Mouse (Mus musculus): ENCODE measurements around the gene Fcrl6.
A peak's percentile ranks its signal among the peaks of the same experiment; 100 is the strongest.

The Fcrl6 gene

DNA sequence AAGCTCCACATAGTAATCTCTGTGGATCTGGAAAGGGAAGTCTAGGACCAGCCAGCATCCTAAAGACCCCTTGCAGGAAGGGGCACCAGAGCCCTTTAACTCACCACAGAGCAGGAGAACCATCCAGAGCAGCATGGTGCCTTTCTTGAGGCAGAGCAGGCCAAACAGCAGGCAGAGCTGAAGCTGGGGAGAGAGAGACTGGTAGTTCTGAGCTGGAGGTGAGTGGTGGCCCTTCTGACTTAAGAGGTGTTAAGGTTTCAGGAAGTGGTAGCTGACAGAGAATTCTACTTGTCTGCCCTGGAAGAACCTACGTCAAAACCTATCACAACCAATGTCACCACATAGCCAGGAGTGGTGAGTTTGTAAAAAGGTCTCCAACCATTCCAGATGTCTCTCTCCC lies at the start of gene Fcrl6:
Gene Fcrl6, minus strand, starts transcription at position 226 of the 400 bp plus-strand sequence.
- no peak for DNase-seq (ENCODE audit: low spot score)

GRCm38 (mm10) chr1:172651288-172651987 lies 49.1 kb upstream of the Fcrl6 start:
- DNase-seq (ENCODE audit: low spot score) = no peak

GRCm38 (mm10) chr1:172650519-172651287 lies 48.4 kb upstream of the Fcrl6 start:
- peak; percentile 51 for DNase-seq (ENCODE audit: low spot score)

DNA sequence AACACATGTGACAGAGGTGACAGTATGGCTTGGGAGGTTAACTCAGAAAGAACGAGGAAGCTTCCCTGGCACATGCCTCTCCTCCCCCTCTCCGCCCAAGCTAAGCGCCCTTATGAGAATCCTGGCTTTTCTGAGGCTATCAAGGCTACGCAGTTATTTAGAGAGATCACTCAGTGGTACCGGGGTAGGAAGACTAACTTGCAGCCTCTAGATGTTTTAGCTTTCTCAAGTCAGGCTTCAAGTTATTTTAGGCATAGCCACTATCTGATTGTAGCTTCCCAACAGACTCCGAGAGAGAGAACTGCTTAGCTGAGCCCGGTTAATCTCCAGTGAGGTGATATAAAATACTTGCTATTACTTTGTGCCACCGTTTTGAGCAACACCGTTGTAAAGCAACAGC lies 47.0 kb upstream of the Fcrl6 start:
- no peak for DNase-seq (ENCODE audit: low spot score)

GRCm38 (mm10) chr1:172647236-172647635 lies 44.9 kb upstream of the Fcrl6 start:
- no peak for DNase-seq (ENCODE audit: low spot score)

DNA sequence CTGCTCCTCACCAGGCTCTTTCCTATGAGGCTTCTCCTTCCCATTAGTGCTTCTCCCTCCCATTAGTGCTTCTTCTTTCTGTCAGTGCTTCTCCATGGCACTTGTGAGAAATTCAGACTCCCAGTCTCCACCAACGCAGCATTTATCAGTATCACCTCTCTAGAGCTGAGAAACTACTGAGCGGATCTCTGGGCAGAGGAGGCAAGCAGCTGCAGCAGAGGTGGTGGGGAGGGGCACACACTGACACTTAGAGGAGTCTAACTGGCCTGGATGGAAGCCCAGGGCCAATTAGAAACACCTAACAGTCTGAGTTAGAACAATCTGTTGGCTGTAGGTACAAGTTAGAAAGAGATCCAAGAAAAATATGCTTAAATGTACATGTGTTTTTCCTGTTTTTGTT lies 36.4 kb upstream of the Fcrl6 start:
- no peak for DNase-seq (ENCODE audit: low spot score)

DNA sequence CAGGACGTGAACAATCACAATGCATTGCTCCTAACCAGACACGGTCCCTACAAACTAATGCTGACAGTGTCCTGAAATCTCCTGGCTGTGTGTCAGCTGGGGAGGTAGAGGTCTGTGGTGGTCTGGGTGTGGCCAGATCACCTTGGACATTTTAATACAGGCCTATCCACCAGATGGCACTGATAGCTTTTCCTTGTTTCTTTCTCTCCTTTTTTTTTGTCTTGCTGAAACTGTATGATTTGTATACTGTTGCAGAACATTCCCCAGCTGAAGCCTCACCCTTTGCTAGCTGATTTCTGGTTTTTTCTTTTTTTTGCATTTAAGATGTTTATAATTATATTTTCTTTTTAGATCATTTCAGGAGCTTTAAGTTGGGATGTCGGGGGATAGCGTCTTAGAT lies 35.5 kb upstream of the Fcrl6 start:
- DNase-seq (ENCODE audit: low spot score) = no peak

GRCm38 (mm10) chr1:172636266-172636665 lies 33.9 kb upstream of the Fcrl6 start:
- no peak for DNase-seq (ENCODE audit: low spot score)

DNA sequence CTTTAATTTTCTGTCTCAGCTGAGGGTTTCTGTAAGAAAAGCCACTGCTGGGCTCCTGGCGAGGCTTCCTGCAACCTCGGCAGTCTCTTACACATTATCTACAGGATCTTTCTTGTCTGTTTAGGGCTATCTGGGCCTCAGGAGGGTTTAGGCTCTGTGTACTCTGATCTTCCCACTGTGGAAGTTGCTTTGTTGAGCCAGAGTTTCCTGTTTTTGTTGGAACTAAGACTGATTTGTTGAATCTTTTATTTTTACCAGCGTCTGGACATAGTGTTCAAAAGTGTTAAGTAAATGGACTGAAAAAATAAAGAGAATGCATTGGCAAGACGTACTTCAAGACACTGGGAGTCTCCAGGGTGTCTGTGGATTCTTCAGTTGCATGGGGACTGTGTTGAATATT lies 32.9 kb upstream of the Fcrl6 start:
- peak; percentile 69 for DNase-seq (ENCODE audit: low spot score)

- DNase-seq (ENCODE audit: low spot score) = no peak
Observed at GRCm38 (mm10) chr1:172634136-172634535, 31.8 kb upstream of the Fcrl6 start.

DNA sequence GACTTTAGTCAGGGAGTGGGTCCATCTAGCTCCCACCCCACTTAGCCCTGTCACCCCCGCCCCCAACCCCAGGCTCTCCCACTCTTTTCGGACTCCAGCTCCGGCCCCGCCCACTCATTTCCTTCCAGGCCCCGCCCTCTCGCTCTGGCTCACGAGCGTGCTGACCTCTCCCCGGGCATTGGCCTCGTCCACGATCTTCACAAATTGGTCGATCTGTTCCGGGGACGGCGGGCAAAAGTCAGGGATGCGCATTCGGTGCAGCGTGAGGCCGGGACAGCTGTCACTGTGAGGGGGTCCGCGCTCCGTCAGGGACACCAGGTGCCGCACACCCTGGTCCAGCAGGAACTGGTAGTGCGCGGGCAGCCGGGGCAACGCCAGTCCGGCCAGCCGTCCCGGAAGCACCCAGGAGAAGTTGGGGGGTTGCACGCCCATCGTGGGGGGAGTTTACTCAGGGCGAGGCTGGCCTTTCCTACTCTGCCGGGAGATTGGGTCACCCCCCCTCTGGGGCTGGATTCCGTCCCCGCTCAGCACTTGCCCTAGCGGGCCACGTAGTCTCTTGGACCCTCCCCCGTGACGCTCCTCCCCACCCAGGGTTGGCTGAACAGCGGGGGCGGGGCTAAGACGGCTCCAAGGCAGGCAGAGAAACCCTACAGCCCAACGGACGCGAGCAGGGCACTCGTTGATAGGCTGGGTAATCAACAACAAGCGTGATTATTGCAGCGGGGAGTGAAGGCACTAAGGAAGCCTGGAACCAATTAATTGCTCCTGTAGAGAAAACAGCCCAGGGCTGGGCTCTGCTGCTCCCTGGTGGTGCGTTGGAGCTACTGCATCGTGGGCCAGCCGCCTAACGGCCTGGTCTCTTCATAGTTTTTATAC lies 30.3 kb upstream of the Fcrl6 start, which contains the start of gene Dusp23:
Gene Dusp23, minus strand, starts transcription at position 512 of the 876 bp plus-strand sequence.
- peak; percentile 98 for DNase-seq (ENCODE audit: low spot score)

GRCm38 (mm10) chr1:172631721-172632120 lies 29.4 kb upstream of the Fcrl6 start:
- no peak for DNase-seq (ENCODE audit: low spot score)

- DNase-seq (ENCODE audit: low spot score) = no peak
Observed at GRCm38 (mm10) chr1:172629831-172630230, 27.5 kb upstream of the Fcrl6 start.

DNA sequence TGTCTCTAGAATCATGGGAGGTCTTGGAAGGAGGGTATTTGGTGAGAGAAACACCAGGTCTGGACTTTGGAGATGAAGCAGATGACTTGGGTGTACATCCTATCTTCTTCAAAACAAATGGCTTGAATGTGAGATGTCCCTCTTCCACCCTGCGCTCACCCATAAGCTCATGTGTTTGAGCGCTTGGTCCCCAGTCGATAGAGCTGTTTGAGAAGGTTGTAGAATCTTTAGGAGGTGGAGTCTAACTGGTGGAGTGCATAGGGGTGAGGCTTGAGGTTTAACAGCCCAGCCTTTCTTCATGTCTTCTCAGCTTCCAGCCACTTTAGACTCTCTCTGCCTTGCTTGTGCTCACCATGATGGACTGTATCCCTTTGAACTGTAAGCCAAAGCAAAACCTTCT lies 24.0 kb upstream of the Fcrl6 start:
- no peak for DNase-seq (ENCODE audit: low spot score)

DNA sequence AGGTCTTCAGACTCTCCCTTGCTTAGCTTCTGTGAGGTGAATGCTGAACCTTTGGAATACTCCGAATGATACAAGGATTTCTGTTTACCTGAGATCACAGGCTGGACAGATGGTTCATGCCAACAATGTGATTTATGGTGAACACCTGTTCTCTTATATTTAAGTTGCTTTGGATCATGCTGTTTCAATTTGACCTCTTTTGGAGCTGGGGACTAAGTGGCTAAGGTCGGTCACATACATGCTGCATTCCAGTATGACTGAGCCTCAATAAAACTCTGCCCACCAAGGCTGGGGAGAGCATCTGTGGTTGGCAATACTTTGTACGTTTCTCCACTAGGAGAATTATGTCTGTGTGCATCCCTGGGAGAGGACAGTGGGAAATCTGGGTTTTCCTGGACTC lies 21.7 kb upstream of the Fcrl6 start:
- no peak for DNase-seq (ENCODE audit: low spot score)

GRCm38 (mm10) chr1:172623599-172623998 lies 21.2 kb upstream of the Fcrl6 start:
- no peak for DNase-seq (ENCODE audit: low spot score)

DNA sequence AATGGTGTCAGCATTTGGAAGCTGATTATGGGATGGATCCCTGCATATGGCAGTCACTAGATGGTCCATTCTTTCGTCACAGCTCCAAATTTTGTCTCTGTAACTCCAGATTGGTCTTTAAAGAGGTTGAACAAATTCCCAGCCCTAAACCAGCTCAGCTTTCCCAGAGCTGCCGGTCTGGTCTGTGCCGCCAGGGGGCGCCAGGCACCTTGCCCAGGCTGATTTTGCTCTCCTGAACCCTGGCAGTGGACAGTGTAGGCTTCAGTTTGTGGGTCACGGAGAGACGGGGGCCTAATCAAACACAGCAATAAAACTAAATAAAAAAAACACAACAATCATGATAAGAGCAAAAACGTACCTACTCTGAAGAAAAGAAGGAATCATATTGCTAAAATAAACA lies 16.9 kb upstream of the Fcrl6 start:
- DNase-seq (ENCODE audit: low spot score) = peak; percentile 68

DNA sequence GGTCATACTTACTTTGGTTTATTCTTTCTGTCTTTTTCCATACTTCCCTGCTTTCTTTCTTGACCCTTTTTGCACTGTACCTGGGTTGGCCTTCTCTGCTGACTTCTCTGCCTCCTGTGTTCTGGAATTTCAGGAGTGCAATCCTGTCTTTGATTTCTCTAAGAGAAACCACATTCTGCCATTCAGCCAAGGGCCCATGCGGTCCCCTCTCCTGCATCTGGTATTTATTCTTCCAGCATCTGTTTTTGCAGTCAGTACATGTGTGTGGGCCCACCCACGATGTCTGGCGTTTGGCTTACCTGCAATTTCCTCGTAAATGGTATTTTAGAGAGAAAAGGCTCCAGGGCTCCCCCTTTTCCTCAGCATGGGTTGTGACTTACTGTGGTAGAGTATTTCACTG lies 15.8 kb upstream of the Fcrl6 start:
- DNase-seq (ENCODE audit: low spot score) = no peak

DNA sequence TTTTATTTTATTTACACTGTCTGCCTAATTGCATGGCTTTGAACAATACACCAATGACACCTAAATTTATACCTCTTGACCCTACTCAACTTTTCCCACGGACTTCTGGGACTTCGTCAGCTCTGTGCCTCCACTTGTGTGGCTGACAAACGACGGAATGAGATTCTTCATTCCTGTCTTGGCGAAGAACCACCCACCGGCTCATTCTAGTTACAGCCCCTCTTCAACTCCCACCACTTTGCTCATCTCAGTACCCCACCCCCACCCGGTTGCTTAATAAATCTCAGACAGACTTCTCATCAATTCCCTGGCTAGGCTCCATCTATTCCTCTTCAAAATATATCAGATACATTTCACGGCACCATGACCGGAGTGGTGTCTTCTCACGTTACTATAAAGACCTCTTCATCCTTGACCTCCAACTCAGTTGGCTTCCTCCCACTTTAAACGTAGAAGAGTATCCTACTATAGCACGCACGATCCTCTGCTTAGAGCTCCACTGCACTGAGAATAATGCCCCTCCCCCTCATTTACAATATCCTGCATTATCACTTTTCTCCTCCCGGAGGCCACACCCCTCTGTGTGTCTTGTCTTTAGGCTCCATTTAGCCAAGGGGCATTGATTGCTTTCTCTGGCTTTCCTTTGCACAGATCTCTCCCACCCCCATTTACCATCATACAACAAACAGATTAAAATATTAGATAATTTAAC lies 15.2 kb upstream of the Fcrl6 start:
- no peak for DNase-seq (ENCODE audit: low spot score)

DNA sequence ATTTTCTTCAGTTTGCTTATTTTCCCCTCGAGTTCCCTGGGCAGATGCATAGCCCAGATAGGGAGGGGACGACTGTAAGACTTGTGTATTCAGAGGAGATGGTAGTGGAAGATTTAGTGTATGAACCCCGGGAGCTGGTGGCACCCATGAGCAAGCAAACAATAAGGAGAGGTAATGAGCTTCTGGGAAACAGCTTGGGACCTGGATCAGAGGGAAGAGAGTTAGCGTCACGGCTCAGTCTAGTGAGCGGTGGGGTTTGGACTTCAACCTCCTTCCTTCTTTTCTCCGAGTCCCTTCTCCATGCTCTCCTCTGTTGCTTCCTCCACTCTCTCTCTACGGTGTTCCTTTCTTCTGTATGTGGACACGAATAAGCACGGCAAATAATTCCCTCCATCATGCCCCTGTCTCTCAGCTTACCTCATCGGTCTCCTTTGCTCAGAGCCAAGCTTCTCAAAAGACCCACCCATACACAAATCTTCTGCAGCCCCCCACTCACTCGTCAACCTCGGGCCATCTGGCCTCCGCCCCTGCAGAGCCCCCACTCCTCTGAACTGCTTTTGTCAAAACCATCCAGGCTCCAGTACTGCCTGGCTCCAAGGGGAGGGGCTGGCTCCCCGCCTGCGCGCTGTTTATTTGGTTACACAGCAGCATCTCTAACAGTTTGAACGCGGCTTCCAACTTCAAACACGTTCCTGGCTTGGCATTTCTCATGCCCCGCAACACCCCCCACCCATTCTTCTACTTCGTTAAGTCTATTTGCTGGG lies 14.4 kb upstream of the Fcrl6 start:
- no peak for DNase-seq (ENCODE audit: low spot score)

DNA sequence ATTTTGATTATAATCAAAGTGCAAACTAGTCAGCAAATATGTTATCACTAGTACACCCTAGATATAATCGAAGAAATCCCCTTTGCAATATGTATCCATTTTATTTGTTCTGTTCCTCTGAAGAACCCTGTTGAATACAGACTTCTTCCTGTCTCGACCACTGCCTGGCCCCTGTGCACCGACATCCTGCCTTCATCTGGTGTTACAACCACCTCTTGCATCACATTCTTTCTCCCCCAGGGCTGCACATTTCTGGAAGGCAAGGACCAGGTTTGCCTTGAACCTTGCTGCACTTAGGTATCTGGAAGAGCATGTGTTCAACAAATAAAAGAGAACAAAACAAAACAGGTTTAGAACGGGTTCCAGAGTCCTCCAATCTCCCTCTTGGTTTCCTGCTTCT lies 13.1 kb upstream of the Fcrl6 start:
- DNase-seq (ENCODE audit: low spot score) = no peak

All from lung, postnatal 25 days (tissue).